Mouse (Mus musculus) ovary, postnatal 14 days (tissue): ENCODE results near the gene Cwc25.

Source experiments
- DNase-seq: peaks from one replicate; pipeline ENCODE4 v3.0.0; 2022; ENCODE audit warnings: low spot score

The Cwc25 gene

GRCm38 (mm10) chr11:97766154-97766881, at the start of gene Cwc25:
TSS of gene Cwc25 (minus strand) at chr11:97766556.
- peak; percentile 94 for DNase-seq

- no peak for DNase-seq
Measured at GRCm38 (mm10) chr11:97815736-97816135, 49.4 kb upstream of the Cwc25 start.

- DNase-seq = no peak
Measured at GRCm38 (mm10) chr11:97813746-97814515, 47.6 kb upstream of the Cwc25 start.

DNA sequence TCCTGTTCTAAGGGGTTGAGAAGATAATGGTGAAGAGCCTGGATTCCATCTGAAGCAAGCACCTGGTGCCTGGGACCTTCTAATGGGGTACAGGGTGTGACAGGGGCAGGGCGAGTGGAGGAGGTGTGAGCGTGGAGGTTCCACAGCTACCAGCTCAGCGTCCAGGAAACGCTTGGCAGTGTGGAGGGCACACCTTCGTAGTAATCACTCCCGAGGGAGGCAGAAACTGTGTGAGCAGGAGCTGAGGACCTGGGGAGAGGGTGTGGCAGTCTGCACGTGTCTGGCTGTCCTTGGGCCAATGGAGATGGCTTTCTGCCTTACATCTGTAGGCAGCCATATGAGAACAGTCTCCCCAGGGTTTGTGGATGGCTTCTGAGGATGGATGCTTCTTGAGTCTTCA, 46.7 kb upstream of the Cwc25 start:
- no peak for DNase-seq

- no peak for DNase-seq
Measured at GRCm38 (mm10) chr11:97812491-97812921, 46.1 kb upstream of the Cwc25 start.

DNA sequence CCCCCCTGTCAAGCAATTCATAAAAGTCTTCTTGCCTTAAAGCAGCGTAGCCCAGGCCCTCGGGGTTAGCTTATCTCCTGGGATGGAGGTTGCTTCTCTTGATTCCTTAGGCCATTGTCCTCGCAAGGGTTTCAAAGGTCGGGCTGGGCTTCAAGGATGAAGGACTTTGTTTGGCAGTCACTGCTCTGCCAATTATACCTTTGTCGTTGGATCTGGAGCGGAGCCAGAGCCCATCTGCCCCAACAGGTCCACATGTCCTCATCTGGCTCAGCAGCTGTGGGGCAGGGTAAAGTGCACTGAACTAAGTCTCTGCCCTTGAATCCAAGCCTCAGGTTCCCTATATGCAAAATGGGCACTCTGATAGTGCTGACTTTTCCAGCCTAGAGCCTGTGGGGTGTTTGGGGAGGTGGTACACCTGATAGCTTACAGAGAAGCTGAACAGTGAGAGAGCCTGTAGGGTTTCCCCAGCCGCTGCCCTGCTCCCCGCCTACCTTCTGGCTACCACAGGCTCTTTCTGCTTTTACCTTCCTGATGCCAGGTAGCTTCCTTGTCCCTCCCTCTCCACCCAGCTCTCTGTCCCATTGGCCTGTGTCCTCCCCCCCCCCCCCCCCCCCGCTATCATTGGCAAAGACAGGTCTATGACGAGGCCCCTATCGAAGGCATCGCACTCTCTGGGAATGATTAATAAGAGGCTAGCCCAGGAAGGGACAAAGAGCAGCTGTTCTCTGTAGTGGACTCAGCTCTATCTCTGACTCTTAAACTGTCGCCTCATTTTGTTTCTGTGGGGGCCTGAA, 45.4 kb upstream of the Cwc25 start:
- DNase-seq = no peak

DNA sequence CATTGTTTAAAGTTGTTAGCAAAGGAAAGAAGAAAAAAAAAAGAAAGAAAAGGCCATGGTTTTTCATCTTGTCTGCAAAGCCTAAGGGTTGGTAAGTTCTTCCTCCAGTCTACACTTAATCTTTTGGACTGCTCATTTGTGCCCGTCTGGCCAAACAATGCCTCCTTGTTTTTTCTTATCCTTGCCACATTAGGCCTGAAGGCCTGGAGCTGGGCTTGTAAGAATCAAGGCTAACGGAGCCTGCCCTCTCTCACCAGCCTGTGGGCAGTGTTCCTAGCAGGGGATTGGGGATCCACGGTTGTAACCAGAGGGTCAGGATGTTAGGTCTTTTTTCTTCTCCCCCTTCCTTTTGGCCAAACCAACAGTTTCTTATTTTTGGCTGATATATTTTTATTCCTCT, 44.6 kb upstream of the Cwc25 start:
- no peak for DNase-seq

DNA sequence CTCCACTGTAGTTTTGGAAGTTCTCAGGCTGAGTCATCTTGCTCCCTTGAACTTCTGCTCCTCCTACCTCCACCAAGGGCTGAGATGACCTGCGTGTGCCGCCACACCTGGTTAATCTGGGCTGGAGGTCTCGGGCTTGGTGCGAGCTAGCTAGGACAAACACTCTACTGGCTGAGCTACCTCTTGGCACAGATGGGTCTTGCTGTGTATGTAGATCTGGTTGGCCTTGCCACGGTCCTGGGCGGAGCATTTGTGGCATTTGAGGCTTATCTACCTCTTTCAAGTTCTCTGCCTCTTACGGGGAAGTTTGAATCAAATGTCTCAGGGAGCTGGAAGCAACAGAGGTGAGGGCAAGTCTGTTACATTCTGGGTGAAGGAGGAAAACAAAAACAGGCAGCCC, 44.0 kb upstream of the Cwc25 start:
- DNase-seq = no peak

DNA sequence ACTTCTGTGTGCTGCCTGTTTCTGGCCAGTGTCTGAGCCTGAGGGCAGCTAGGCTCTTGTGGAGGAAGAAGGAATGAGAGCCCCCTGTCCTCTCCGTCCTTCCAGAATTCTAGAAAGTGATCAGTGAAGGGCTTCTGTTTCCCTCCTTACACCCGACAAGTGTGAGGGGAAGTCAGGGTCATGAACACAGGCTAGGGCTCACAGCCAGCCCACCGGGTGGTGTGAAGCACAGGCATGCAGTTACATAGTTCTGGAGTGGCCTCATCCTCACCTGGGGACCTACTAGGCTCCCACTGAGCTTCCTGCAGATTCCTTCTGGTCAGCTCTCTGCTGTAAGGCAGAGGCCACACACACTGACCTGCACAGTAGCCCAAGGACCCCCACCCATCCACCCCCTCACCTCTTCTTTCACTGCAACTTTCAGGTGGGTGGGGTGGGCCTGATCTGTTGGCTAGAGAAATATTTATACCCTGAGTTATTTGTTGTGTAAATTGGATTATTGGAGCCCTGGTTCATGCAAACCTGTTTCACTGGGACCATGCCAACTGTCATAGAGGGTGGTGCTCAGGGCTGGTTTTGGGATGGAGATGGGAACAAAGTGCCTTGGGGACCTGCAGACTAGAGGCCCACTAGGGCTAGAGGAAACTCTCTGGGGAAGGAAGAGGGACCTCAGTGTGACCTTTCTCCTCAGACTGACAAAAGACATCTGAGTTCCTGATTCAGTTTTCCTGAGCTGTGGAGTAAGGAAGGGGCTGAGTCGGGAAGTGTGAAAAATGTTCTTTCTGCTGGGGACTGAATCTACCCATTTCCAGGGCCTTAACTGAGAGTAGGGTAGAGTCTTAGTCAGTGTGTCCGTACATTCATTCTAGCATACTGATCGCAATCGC, 43.1 kb upstream of the Cwc25 start:
- DNase-seq = no peak

- DNase-seq = no peak
Measured at GRCm38 (mm10) chr11:97808621-97809234, 42.4 kb upstream of the Cwc25 start.

GRCm38 (mm10) chr11:97808093-97808492, 41.7 kb upstream of the Cwc25 start:
- no peak for DNase-seq

- DNase-seq = no peak
Measured at GRCm38 (mm10) chr11:97807626-97808025, 41.3 kb upstream of the Cwc25 start.

GRCm38 (mm10) chr11:97806613-97806964, 40.2 kb upstream of the Cwc25 start:
- DNase-seq = no peak

DNA sequence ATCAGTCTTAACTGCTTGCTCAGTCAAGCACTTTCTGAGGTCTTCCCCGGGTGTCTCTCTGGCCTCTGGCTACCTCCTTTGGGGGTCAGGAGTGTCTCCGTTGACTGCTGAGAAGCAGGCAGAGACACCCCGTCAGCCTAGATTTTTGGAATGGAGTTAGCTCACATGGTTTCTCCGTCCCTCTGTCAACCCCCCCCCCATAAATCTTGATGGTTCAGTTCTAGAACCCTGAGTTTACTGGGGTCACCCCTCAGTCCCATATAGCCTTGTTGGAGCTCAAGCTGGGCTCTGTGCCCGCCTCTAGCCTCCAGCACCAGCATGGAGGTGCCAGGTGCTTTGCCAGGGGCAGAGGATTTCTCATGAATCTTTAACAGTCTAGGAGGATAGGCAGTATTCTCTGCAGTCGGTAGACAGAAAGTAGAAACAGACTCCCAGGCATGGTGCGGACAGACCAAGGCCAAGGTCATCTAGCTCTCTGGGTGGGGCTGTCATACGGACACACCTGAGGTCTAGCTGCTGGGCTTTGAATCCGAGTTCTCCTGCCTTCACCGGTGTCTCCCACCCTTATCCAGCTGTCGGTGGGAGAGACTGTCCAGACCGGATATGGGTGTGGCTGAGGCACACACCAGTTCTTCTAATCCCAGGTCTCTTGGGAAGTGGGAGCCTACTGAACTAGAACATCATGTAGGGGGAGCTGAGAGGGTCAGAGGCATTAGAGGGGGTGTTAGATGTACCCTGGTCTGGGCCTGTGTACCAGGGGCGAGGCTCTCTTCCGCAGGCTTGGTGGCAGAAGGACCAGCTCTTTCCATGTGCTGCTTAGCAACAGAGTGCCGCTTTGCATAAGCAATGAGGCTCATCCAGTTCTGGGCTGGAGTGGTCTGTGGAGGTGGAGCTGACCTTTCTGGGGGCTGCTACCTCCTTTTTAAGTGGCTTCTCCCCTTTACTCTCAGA, 39.6 kb upstream of the Cwc25 start:
- DNase-seq = no peak

GRCm38 (mm10) chr11:97804841-97805661, 38.7 kb upstream of the Cwc25 start:
- DNase-seq = no peak

GRCm38 (mm10) chr11:97803847-97804246, 37.5 kb upstream of the Cwc25 start:
- no peak for DNase-seq

GRCm38 (mm10) chr11:97802495-97802894, 36.1 kb upstream of the Cwc25 start:
- no peak for DNase-seq

DNA sequence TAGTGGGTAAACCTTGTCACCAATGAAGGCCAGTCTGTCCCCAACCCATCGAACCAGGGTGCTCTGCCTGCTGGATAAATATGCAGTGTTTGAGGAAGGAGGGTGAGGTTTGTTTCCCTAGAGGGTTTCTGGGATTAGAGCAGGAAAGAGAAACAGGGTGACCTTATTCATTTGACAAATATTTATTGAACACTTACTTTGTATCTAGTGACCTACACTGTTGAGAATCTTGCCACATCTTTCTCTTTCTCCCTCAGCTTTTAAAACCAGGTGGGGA, 35.8 kb upstream of the Cwc25 start:
- DNase-seq = no peak

DNA sequence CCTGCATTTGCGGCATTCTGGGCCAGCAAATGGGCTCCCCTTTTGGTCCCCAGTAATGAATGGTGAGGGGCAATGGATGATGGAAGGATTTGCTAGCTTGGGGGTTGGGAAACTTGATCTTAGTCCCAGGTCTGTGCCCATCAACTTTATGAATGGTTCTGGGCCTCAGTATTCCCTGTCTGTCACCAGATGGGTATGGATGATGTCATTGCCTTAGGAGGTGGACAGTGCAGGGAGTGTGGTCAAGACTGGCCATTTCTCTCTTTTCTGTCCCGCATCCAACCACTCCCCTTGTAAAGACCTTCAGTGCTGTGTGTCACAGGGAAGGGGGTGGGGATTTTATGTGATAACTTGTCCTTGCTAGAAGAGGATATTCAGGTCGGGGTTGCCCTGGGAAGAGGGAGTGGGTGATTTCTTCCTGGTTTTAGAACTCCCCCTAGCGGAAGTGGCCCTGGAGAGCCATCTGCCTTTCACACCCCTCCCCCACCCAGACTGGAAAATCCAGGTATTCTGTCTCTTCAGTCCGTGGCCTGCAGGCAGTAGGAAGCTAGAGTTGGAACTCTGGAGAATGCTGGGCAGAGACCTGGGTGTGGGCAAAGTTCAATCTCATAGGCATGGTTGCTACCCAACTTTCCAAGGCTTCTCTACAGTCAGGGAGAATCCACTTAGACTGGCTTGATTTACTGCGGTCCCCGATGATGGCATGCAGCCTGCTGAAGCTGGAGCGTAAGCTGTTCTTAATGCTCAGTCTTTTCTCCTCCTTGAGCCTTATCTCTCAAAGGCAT, 35.2 kb upstream of the Cwc25 start:
- no peak for DNase-seq
